Mouse (Mus musculus) MEL (cell line): ENCODE measurements around the gene Csnk1d.

ENCODE experiments used
- CHD1 ChIP-seq: IDR thresholded peaks from 2 replicates; pipeline ENCODE4 v1.6.1; 2012; ENCODE audit warnings: low read depth, mild to moderate bottlenecking, inconsistent platforms, low read length, improper control_type of control experiment
- CHD2 ChIP-seq: IDR thresholded peaks from 2 replicates; pipeline ENCODE4 v1.6.1; 2011; ENCODE audit warnings: low read length, improper control_type of control experiment
- CTCF ChIP-seq, 3 experiments: IDR thresholded peaks in 2 of 3; conservative IDR thresholded peaks in 1 of 3; 2 replicates each; pipeline ENCODE4 v1.5.1; 2011 to 2012; ENCODE audit warnings: low read length in 3 of 3, low read depth in 2 of 3, mild to moderate bottlenecking in 2 of 3, improper control_type of control experiment in 1 of 3, inconsistent platforms in 1 of 3, mixed read lengths in 1 of 3, moderate library complexity in 1 of 3; ENCODE audit not compliant: control insufficient read depth in 1 of 3, insufficient read depth in 1 of 3, poor library complexity in 1 of 3, severe bottlenecking in 1 of 3
- E2F4 ChIP-seq: IDR thresholded peaks from 2 replicates; pipeline ENCODE4 v1.6.1; 2011; ENCODE audit warnings: low read depth, low read length, improper control_type of control experiment, borderline replicate concordance
- EP300 ChIP-seq, 2 experiments: IDR thresholded peaks; 2 replicates each; pipeline ENCODE4 v1.6.1; 2011; ENCODE audit warnings: improper control_type of control experiment in 2 of 2, low read length in 2 of 2, low read depth in 1 of 2, mild to moderate bottlenecking in 1 of 2
- MEF2A ChIP-seq: IDR thresholded peaks from 2 replicates; pipeline ENCODE4 v1.6.1; 2014; ENCODE audit warnings: low read depth, mild to moderate bottlenecking, inconsistent platforms, low read length, improper control_type of control experiment; ENCODE audit not compliant: poor library complexity, insufficient replicate concordance, severe bottlenecking; ENCODE audit errors: extremely low read depth
- MYC ChIP-seq: IDR thresholded peaks from 2 replicates; pipeline ENCODE4 v1.6.1; 2011; ENCODE audit warnings: low read depth, mild to moderate bottlenecking, low read length, improper control_type of control experiment, moderate library complexity
- ZC3H11A ChIP-seq: IDR thresholded peaks from 2 replicates; pipeline ENCODE4 v1.6.1; 2012; ENCODE audit warnings: low read depth, mild to moderate bottlenecking, inconsistent platforms, low read length, improper control_type of control experiment

- TF ChIP-seq CTCF (IDR thresholded peaks at IDR 0.05 in 2 of 3, conservative IDR thresholded peaks at IDR 0.05 in 1 of 3; ENCODE audit: control insufficient read depth in 1 of 3, insufficient read depth in 1 of 3, low read depth in 2 of 3, low read length in 3 of 3, poor library complexity in 1 of 3, severe bottlenecking in 1 of 3) (no peak), ZC3H11A (no peak), MYC (no peak), CHD2 (no peak), MEF2A (no peak), CHD1 (no peak), E2F4 (no peak), EP300 (IDR thresholded peaks at IDR 0.05; ENCODE audit: low read depth in 1 of 2, low read length in 2 of 2) (no peak)
These were observed 34.1 kb downstream of the Csnk1d start for GRCm38 (mm10) chr11:120957052-120957451.
